Mouse (Mus musculus) heart, adult 2 months (tissue): ENCODE measurements around the gene Psma7. TPM values are rescaled to one million over a fixed set of nuclear protein-coding genes. Genes with fewer than 3 reads are reported as not detected.
A peak's percentile ranks its signal among the peaks of the same experiment; 100 is the strongest.

ENCODE experiments used
- DNase-seq, 2 experiments: peaks; one replicate each; pipeline ENCODE4 v3.0.0; 2021
- H3K27ac ChIP-seq: fragments of 200-600 bp; 2 replicates; pipeline ENCODE4 v1.8.1; 2022
- H3K27me3 ChIP-seq: fragments of 200-500 bp; 2 replicates; pipeline ENCODE4 v1.6.1; 2012; ENCODE audit warnings: mild to moderate bottlenecking, low read length, inconsistent platforms, mixed read lengths; ENCODE audit not compliant: control insufficient read depth, insufficient read depth
- H3K36me3 ChIP-seq: fragments of 200-500 bp; 2 replicates; pipeline ENCODE4 v1.6.1; 2012; ENCODE audit warnings: low read length, inconsistent platforms; ENCODE audit not compliant: control insufficient read depth, insufficient read depth
- H3K4me1 ChIP-seq: fragments of 200-500 bp; 2 replicates; pipeline ENCODE4 v1.6.1; 2011; ENCODE audit warnings: low read length; ENCODE audit not compliant: control insufficient read depth, insufficient read depth
- H3K4me3 ChIP-seq: fragments of 200-600 bp; 2 replicates; pipeline ENCODE4 v1.8.1; 2022
- H3K79me2 ChIP-seq: fragments of 200-500 bp; replicated peaks from 2 replicates; pipeline ENCODE4 v1.6.1; 2012; ENCODE audit warnings: mild to moderate bottlenecking, inconsistent platforms, low read length, moderate library complexity, mixed read lengths; ENCODE audit not compliant: control insufficient read depth, insufficient read depth
- H3K9ac ChIP-seq: fragments of 200-500 bp; 2 replicates; pipeline ENCODE4 v1.6.1; 2012; ENCODE audit warnings: low read depth, mild to moderate bottlenecking, control low read depth, inconsistent platforms, low read length, mixed read lengths
- CTCF ChIP-seq: fragments of 200-600 bp; IDR thresholded peaks from 2 replicates; pipeline ENCODE4 v1.8.1; 2022; ENCODE audit warnings: antibody characterized with exemption, mild to moderate bottlenecking, moderate library complexity
- EP300 ChIP-seq: fragments of 200-500 bp; IDR thresholded peaks from 2 replicates; pipeline ENCODE4 v1.6.1; 2011; ENCODE audit warnings: low read depth, low read length, control low read depth; ENCODE audit not compliant: insufficient read depth
- POLR2A ChIP-seq: fragments of 200-500 bp; IDR thresholded peaks from 2 replicates; pipeline ENCODE4 v1.6.1; 2011; ENCODE audit warnings: mild to moderate bottlenecking, low read depth, low read length, control low read depth; ENCODE audit not compliant: insufficient read depth
- WGBS: fragments of 180-500 bp; shearing (Covaris S2); methylation state at CpG from one replicate; pipeline ENCODE4 v1.1.7; 2018; 5-methylcytosine and 5-hydroxymethylcytosine counted together
- intact Hi-C: fragments of 180-260 bp; cut with DNase I; formaldehyde crosslinking; loops from one replicate; pipeline ENCODE4 v1.15.1; 2025
- polyA plus RNA-seq: library from polyadenylated mRNA; depleted of rRNA; stranded (reverse); fragments of >200 nt; gene quantifications from 2 replicates; pipeline ENCODE4 v1.2.3, GENCODE M21; 2012
- total RNA-seq, 2 experiments: library from RNA; stranded (reverse); gene quantifications; 2 replicates each; pipeline ENCODE4 v1.2.3; 2021

Psma7 gene
- total and polyA plus RNA-seq, 3 experiments = 134 to 162 (median 140) TPM

DNA sequence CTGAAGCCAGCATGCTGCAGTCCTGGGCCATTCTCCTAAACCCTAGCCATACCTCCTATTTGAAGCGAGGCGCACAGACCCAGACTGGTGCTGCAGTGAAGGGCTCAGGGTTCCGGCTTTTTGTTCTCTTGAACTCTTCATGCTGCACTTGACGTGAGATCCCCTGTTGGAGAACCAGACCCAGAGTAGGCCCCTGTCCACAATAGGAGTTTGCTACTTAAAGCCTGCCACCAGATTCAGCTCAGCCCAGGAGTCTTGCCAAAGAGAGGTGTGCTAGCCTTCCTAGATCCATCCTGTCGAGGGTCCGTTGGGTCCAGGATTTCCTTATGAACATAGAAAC lies 16.4 kb downstream of the Psma7 start:
- H3K4me3 ChIP-seq = peak overlapping the region; percentile 84
- intact Hi-C loops = loop anchor here (1.0 kb wide), 1 partner anchor 15 kb away; no protein-coding TSS in a partner anchor
- H3K9ac ChIP-seq = peak overlapping the region; percentile 96
- no peak for DNase-seq
- TF ChIP-seq CTCF = no peak
- no peak for TF ChIP-seq EP300
- TF ChIP-seq POLR2A = no peak
- peaks cover 5% of the 10 kb centered on the region for H3K4me1 ChIP-seq
- peak overlapping the region; percentile 89; the same call in 1 of the 2 replicates for H3K27ac ChIP-seq
- WGBS = 22% methylated on average over 6 of the region's 6 CpGs
- H3K79me2 ChIP-seq = no peaks in the 10 kb centered on the region
- no peaks in the 10 kb centered on the region for H3K27me3 ChIP-seq
- H3K36me3 ChIP-seq = no peaks in the 10 kb centered on the region

DNA sequence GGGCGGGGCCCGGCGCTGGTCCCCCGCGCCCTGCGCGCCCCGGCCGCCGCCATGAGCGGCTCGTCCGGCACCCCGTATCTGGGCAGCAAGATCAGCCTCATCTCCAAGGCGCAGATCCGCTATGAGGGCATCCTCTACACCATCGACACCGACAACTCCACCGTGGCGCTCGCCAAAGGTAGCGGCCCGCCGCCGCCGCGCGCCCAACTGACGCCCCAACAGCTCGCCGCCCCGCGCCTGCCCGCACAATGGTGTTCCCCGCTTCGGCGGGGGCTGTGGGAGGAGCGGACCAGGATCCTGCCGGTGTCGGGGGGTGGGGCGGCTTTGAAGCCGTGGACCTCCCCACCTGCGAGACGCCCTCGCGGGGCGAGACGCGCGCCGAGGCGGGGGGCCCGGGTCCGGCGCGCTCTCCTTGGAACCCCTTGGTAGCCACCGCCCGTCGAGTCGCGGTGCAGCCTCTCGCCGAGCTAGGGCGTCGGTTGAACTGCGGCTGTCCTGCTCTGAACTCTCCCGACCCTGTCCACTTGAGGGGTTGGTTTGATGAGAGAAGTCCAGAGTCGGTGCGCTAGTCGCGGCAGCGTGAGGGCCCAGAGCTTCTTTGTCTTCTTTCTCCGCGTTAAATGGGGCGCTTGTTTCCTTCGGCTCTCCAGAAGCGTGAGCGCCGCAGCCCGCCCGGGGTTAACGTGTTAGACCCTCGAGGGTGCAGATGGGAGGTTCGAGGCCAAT lies 16.9 kb downstream of the Psma7 start:
- Histone ChIP-seq H3K27me3 (no peaks in the 10 kb centered on the region), H3K36me3 (no peaks in the 10 kb centered on the region), H3K27ac (peak overlapping the region; percentile 89), H3K79me2 (no peaks in the 10 kb centered on the region), H3K4me1 (peaks cover 5% of the 10 kb centered on the region), H3K4me3 (peak overlapping the region; percentile 84), H3K9ac (peak overlapping the region; percentile 96)
- DNase-seq = no peak
- WGBS = under 1% methylated on average over 83 of the region's 84 CpGs
- TF ChIP-seq POLR2A = no peak
- TF ChIP-seq CTCF = no peak
- no peak for TF ChIP-seq EP300
- intact Hi-C loops = loop anchor here (1.0 kb wide), 1 partner anchor 16 kb away; no protein-coding TSS in a partner anchor

DNA sequence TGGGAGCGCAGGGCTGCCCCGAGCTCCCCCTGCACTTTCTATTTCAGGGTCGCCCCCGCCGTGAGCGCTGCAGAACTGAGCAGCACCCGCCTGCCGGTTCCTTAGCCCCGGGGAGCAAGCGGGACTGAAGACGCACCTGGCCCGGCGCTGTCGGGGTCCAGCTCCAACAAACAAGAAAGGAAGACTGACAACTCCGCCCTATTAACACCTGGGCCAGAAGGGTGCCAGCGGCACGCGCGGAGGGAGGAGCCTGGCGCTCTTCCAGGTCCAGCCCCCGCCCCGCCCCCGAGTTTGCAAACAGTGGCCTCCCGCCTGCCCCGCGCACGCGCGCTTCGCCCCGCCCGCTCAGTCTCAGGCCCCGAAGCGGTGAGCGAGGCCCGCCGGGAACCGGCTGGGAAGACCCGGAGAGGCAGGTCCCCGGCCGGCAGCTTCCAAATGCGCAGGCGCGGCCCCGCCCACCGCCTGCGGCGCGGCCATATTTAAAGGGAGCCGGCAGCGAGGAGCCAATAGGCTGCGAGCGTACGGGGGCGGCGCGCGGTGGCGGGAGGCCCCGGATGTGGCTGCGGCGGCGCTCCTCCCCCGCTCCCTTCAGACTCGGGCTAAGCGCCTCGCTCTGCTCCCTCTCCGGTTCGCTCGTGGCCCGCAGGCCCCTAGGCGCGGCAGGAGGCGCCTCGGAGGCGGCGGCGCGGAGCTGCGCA lies 17.7 kb downstream of the Psma7 start, which contains the start of gene Lsm14b:
Gene Lsm14b, plus strand, starts transcription at position 587 of the 698 bp plus-strand sequence.
- whole genome bisulfite sequencing = under 1% methylated on average over 73 of the region's 80 CpGs

DNA sequence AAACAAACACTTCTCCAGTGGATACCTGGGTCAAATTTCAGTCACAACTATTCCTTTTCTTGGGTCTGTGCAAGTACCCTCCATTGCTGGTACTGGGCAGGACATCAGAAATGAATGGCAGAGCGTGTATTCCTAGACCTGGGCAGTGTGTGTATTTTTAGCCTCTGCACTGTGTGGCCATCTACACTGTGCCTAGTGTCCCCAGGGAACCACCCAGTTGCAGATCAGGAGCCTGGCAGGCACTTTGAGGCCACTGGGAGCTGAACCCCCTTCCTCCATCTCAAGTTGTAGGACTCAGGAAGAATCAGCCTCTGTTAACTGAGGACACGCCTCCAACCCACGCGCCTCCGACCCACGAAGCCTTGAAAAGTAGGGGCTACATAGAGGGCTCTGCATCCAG lies 19.5 kb downstream of the Psma7 start:
- no peaks in the 10 kb centered on the region for H3K79me2 ChIP-seq
- no peak overlapping the region for H3K27ac ChIP-seq
- H3K27me3 ChIP-seq = no peaks in the 10 kb centered on the region
- H3K9ac ChIP-seq = no peak overlapping the region
- TF ChIP-seq POLR2A (no peak), EP300 (no peak), CTCF (no peak)
- DNase-seq = no peak
- H3K4me1 ChIP-seq = peaks cover 6% of the 10 kb centered on the region
- intact Hi-C loops = no loop called here
- H3K36me3 ChIP-seq = no peaks in the 10 kb centered on the region
- H3K4me3 ChIP-seq = no peak overlapping the region
- WGBS = 43% methylated on average over 6 of the region's 6 CpGs

More for the DNA sequence above, 17.7 kb downstream of the Psma7 start, which contains the start of gene Lsm14b:
- intact Hi-C loops = loop anchor here (1.0 kb wide), 2 partner anchors 17 to 47 kb away; no protein-coding TSS in a partner anchor
- TF ChIP-seq POLR2A (peak; percentile 62), CTCF (no peak), EP300 (0 out of 2 replicates have a peak, but pooled peaks have one; percentile 18)
- H3K9ac ChIP-seq = peak within 1 kb of the TSS; percentile 96
- no peaks in the 10 kb centered on the region for H3K27me3 ChIP-seq
- H3K27ac ChIP-seq = peak within 1 kb of the TSS; percentile 89
- DNase-seq = peak; percentile 99 to 100
- H3K4me3 ChIP-seq = peak within 1 kb of the TSS; percentile 84
- H3K4me1 ChIP-seq = peaks cover 6% of the 10 kb centered on the region
- H3K36me3 ChIP-seq = no peaks in the 10 kb centered on the region
- H3K79me2 ChIP-seq = no peaks in the 10 kb centered on the region

DNA sequence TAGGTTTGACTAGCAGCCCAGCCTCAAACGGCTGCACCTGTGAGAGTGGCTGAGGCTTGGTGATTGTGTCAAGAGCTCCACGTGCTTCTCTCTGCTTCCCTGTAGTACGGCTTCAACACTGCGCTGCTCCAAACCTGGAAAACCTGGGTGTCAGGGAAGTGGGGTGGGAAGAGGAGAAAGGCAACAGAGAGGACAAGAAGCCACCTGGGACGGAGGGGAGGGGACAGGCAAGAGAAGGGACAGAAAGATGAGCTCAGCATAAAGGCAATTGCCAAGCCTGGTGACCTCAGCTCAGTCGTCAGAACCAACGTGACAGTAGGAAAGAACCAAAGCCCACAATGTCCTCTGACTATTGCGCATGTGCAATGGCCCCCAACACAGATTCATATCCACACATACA lies 21.3 kb downstream of the Psma7 start:
- peaks cover 2% of the 10 kb centered on the region for H3K4me1 ChIP-seq
- no peak for TF ChIP-seq EP300
- TF ChIP-seq CTCF = no peak
- TF ChIP-seq POLR2A = no peak

DNA sequence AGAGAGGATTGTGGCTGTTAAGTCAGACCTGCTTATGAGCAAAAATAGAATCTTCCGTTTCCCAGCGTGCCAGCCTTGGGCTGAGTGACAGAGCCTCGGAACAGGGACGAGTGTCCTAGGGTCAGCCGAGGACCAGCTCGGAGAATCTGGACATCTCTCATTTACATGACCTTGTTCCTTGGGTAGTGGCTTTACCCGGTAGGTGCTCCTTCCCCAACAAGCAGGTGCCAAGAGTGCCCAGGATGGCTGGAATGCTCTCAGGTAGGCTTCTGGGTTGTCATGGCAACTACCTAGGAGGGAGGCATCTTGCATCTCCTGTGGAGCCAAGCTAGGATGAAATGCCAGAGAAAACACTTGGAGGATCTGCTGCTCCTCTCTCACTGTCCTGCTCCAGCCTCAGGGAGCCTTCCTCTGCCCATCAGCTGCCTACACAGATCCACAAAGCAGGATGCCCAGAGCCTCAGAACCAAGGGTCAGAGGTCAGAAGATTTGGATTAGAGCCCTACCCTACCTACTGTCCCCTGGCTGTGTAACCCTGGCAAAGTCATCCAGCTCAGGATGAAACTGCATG lies 22.1 kb downstream of the Psma7 start:
- intact Hi-C loops = no loop called here
- WGBS = 65% methylated on average over 7 of the region's 7 CpGs
- no peaks in the 10 kb centered on the region for H3K79me2 ChIP-seq
- H3K4me3 ChIP-seq = no peak overlapping the region
- H3K36me3 ChIP-seq = no peaks in the 10 kb centered on the region
- no peak for TF ChIP-seq CTCF
- TF ChIP-seq POLR2A = no peak
- TF ChIP-seq EP300 = no peak
- peaks cover 1% of the 10 kb centered on the region for H3K4me1 ChIP-seq
- H3K27me3 ChIP-seq = no peaks in the 10 kb centered on the region
- no peak overlapping the region for H3K9ac ChIP-seq
- no peak for DNase-seq
- H3K27ac ChIP-seq = no peak overlapping the region

More for the DNA sequence above, 21.3 kb downstream of the Psma7 start:
- Histone ChIP-seq H3K9ac (no peak overlapping the region), H3K4me3 (no peak overlapping the region), H3K27me3 (no peaks in the 10 kb centered on the region), H3K36me3 (no peaks in the 10 kb centered on the region), H3K27ac (no peak overlapping the region), H3K79me2 (no peaks in the 10 kb centered on the region)
- no peak for DNase-seq
- WGBS = 69% methylated on average over 8 of the region's 8 CpGs
- intact Hi-C loops = no loop called here
